Comparison of ENCODE assay signal across 8 mouse cellular contexts in genomic region chrX:70475215-70475765, GRCm38 (mm10). TPM values are rescaled to one million over a fixed set of nuclear protein-coding genes. Genes with fewer than 3 reads are reported as not detected.
A peak's percentile ranks its signal among the peaks of the same experiment; 100 is the strongest.
DNase-seq lines count a peak whose midpoint lies in the region; ATAC-seq lines count a peak whose summit lies in the region.

No protein-coding gene starts in this region.

- no peaks in the 10 kb centered on the region for H3K27me3 ChIP-seq in embryonic facial prominence, embryonic 12.5 days
- 0 out of 2 replicates have a peak, but pooled peaks cover 8% of the 10 kb centered on the region for H3K27me3 ChIP-seq in embryonic facial prominence, embryonic 10.5 days (replicated peaks; ENCODE audit: low read depth, poor library complexity, severe bottlenecking)
- no peaks in the 10 kb centered on the region for H3K27me3 ChIP-seq in neural tube, embryonic 11.5 days (ENCODE audit: control insufficient read depth, insufficient read depth, low read length)
- no peaks in the 10 kb centered on the region for H3K27me3 ChIP-seq in limb, embryonic 15.5 days

- no peaks in the 10 kb centered on the region for H3K9me3 ChIP-seq in embryonic facial prominence, embryonic 12.5 days
- no peaks in the 10 kb centered on the region for H3K9me3 ChIP-seq in embryonic facial prominence, embryonic 10.5 days
- H3K9me3 ChIP-seq in neural tube, embryonic 11.5 days (ENCODE audit: control insufficient read depth, low read length): no peaks in the 10 kb centered on the region
- no peaks in the 10 kb centered on the region for H3K9me3 ChIP-seq in limb, embryonic 15.5 days

- H3K27ac ChIP-seq in embryonic facial prominence, embryonic 12.5 days: no peak overlapping the region
- H3K27ac ChIP-seq in embryonic facial prominence, embryonic 10.5 days (replicated peaks): no peak overlapping the region
- no peak overlapping the region for H3K27ac ChIP-seq in neural tube, embryonic 11.5 days (ENCODE audit: low read depth, low read length)
- H3K27ac ChIP-seq in limb, embryonic 15.5 days: no peak overlapping the region

- 80% methylated on average over 3 of the region's 3 CpGs for WGBS in embryonic facial prominence, embryonic 12.5 days
- WGBS in embryonic facial prominence, embryonic 10.5 days: 76% methylated on average over 3 of the region's 3 CpGs
- 68% methylated on average over 3 of the region's 3 CpGs for WGBS in neural tube, embryonic 11.5 days
- WGBS in limb, embryonic 15.5 days: 72% methylated on average over 3 of the region's 3 CpGs

- intact Hi-C loops in left cerebral cortex, postnatal 25 days (cut with DNase I): no loop called here

- DNase-seq in embryonic facial prominence, embryonic 10.5 days (ENCODE audit: low spot score): no peak
- no peak for DNase-seq in neural tube, embryonic 11.5 days (ENCODE audit: low spot score)
- no peak for DNase-seq in neural tube, embryonic 10.5 days (ENCODE audit: extremely low spot score, low spot score)
- DNase-seq in left cerebral cortex, postnatal 25 days (ENCODE audit: low spot score in 2 of 2): no peak
- DNase-seq in layer of hippocampus, adult 9-11 months: no peak
- no peak for DNase-seq in cerebellum, postnatal 4 days (ENCODE audit: low spot score in 2 of 2)

- H3K4me1 ChIP-seq in embryonic facial prominence, embryonic 12.5 days: no peaks in the 10 kb centered on the region
- peaks cover 4% of the 10 kb centered on the region; the same call in 1 of the 2 replicates for H3K4me1 ChIP-seq in embryonic facial prominence, embryonic 10.5 days
- 0 out of 2 replicates have a peak, but pooled peaks cover 8% of the 10 kb centered on the region for H3K4me1 ChIP-seq in neural tube, embryonic 11.5 days (ENCODE audit: control insufficient read depth, insufficient read depth, low read length)
- H3K4me1 ChIP-seq in limb, embryonic 15.5 days: no peaks in the 10 kb centered on the region

- no peak overlapping the region for H3K9ac ChIP-seq in embryonic facial prominence, embryonic 12.5 days
- no peak overlapping the region for H3K9ac ChIP-seq in neural tube, embryonic 11.5 days (ENCODE audit: low read length)
- no peak overlapping the region for H3K9ac ChIP-seq in limb, embryonic 15.5 days

- H3K4me2 ChIP-seq in embryonic facial prominence, embryonic 12.5 days (replicated peaks): peak overlapping the region; percentile 47; the same call in 1 of the 2 replicates
- peak overlapping the region; percentile 45 for H3K4me2 ChIP-seq in neural tube, embryonic 11.5 days (ENCODE audit: low read depth)
- H3K4me2 ChIP-seq in limb, embryonic 15.5 days: no peak overlapping the region

- H3K4me3 ChIP-seq in embryonic facial prominence, embryonic 12.5 days: no peak overlapping the region; the same call in 1 of the 2 replicates
- no peak overlapping the region; the same call in 1 of the 2 replicates for H3K4me3 ChIP-seq in embryonic facial prominence, embryonic 10.5 days
- no peak overlapping the region for H3K4me3 ChIP-seq in neural tube, embryonic 11.5 days (ENCODE audit: low read depth, low read length)
- H3K4me3 ChIP-seq in limb, embryonic 15.5 days: 0 out of 2 replicates have a peak overlapping the region, but pooled peaks have one; percentile 57

- H3K36me3 ChIP-seq in embryonic facial prominence, embryonic 12.5 days: no peaks in the 10 kb centered on the region
- H3K36me3 ChIP-seq in embryonic facial prominence, embryonic 10.5 days (replicated peaks): no peaks in the 10 kb centered on the region
- H3K36me3 ChIP-seq in neural tube, embryonic 11.5 days (ENCODE audit: control insufficient read depth, insufficient read depth, low read length): no peaks in the 10 kb centered on the region
- no peaks in the 10 kb centered on the region for H3K36me3 ChIP-seq in limb, embryonic 15.5 days

- no peak for ATAC-seq in embryonic facial prominence, embryonic 12.5 days (ENCODE audit: insufficient number of reproducible peaks, insufficient read depth, low FRiP score, low TSS enrichment)
- no peak for ATAC-seq in neural tube, embryonic 11.5 days (ENCODE audit: insufficient read depth, low FRiP score, low TSS enrichment)
- ATAC-seq in limb, embryonic 15.5 days (ENCODE audit: insufficient number of reproducible peaks, low FRiP score, low TSS enrichment, low read depth): no peak

RNA-seq across cellular contexts. Expression of gene Tmem185a, which starts 1.7 kb away (rescaled TPM):
- polyA plus RNA-seq in embryonic facial prominence, embryonic 12.5 days (2016; fragmentation: Nextera tagmentation; extraction: Ambion mirVana): 41.1 and 42.1 TPM in 2 replicates
- 35.6 and 37.5 TPM in 2 replicates for polyA plus RNA-seq in embryonic facial prominence, embryonic 10.5 days (2016; fragmentation: Nextera tagmentation; extraction: Ambion mirVana)
- 48.7 and 51.6 TPM in 2 replicates for polyA plus RNA-seq in neural tube, embryonic 11.5 days (2014; fragmentation: Nextera tagmentation; extraction: Ambion mirVana)
- polyA plus RNA-seq in limb, embryonic 15.5 days (2015; fragmentation: Nextera tagmentation; extraction: Ambion mirVana): 45.0 TPM in 2 replicates
- total RNA-seq in left cerebral cortex, postnatal 25 days (2021): 10 to 100 TPM; 51.4 to 64.5 TPM
